Mouse (Mus musculus): ENCODE results near the gene Cox8a. TPM values are rescaled to one million over a fixed set of nuclear protein-coding genes. Genes with fewer than 3 reads are reported as not detected.
A peak's percentile ranks its signal among the peaks of the same experiment; 100 is the strongest.

Gene Cox8a
- polyA plus RNA-seq, 1 experiment from 2014 or later: 817 TPM

GRCm38 (mm10) chr19:7195900-7196728 is 21.3 kb downstream of the Cox8a start:
- ATAC-seq (ENCODE audit: low FRiP score): peak; percentile 26
- Histone ChIP-seq H3K4me2 (replicated peaks) (no peak overlapping the region), H3K27me3 (peaks cover 5% of the 10 kb centered on the region), H3K9me3 (replicated peaks) (no peaks in the 10 kb centered on the region), H3K9ac (peak overlapping the region; percentile 23; the same call in 1 of the 2 replicates), H3K4me3 (no peak overlapping the region), H3K27ac (no peak overlapping the region), H3K36me3 (peaks cover 39% of the 10 kb centered on the region), H3K4me1 (peaks cover 42% of the 10 kb centered on the region)
- WGBS: 18% methylated on average over 33 of the region's 33 CpGs

GRCm38 (mm10) chr19:7192561-7192967 is 24.9 kb downstream of the Cox8a start:
- H3K9me3 ChIP-seq (replicated peaks): no peaks in the 10 kb centered on the region
- ATAC-seq (ENCODE audit: low FRiP score): no peak
- H3K27me3 ChIP-seq: peaks cover 25% of the 10 kb centered on the region
- WGBS: 28% methylated on average over 2 of the region's 2 CpGs
- H3K4me1 ChIP-seq: peaks cover 46% of the 10 kb centered on the region
- no peak overlapping the region for H3K4me3 ChIP-seq
- no peak overlapping the region for H3K9ac ChIP-seq
- peaks cover 5% of the 10 kb centered on the region; the same call in 1 of the 2 replicates for H3K36me3 ChIP-seq
- no peak overlapping the region for H3K27ac ChIP-seq
- no peak overlapping the region for H3K4me2 ChIP-seq (replicated peaks)

- H3K4me1 ChIP-seq: peaks cover 40% of the 10 kb centered on the region
- WGBS: 39% methylated on average over 6 of the region's 6 CpGs
Observed at GRCm38 (mm10) chr19:7191639-7192038, 25.8 kb downstream of the Cox8a start.

GRCm38 (mm10) chr19:7190986-7191385 is 26.4 kb downstream of the Cox8a start:
- Histone ChIP-seq H3K4me1 (peaks cover 42% of the 10 kb centered on the region), H3K9ac (no peak overlapping the region), H3K36me3 (no peaks in the 10 kb centered on the region), H3K9me3 (replicated peaks) (no peaks in the 10 kb centered on the region), H3K27me3 (peaks cover 33% of the 10 kb centered on the region), H3K27ac (no peak overlapping the region), H3K4me2 (replicated peaks) (no peak overlapping the region), H3K4me3 (no peak overlapping the region)
- ATAC-seq (ENCODE audit: low FRiP score): no peak
- WGBS: 36% methylated on average over 5 of the region's 5 CpGs

More at GRCm38 (mm10) chr19:7191639-7192038, 25.8 kb downstream of the Cox8a start:
- no peak overlapping the region for H3K9ac ChIP-seq
- H3K9me3 ChIP-seq (replicated peaks): no peaks in the 10 kb centered on the region
- no peaks in the 10 kb centered on the region for H3K36me3 ChIP-seq
- no peak overlapping the region; the same call in 1 of the 2 replicates for H3K27ac ChIP-seq
- H3K27me3 ChIP-seq: peaks cover 32% of the 10 kb centered on the region
- no peak overlapping the region for H3K4me3 ChIP-seq
- H3K4me2 ChIP-seq (replicated peaks): no peak overlapping the region
- no peak for ATAC-seq (ENCODE audit: low FRiP score)

GRCm38 (mm10) chr19:7189026-7189425 is 28.4 kb downstream of the Cox8a start:
- H3K27me3 ChIP-seq: peaks cover 50% of the 10 kb centered on the region
- no peak for ATAC-seq (ENCODE audit: low FRiP score)
- 72% methylated on average over 4 of the region's 4 CpGs for WGBS
- H3K4me3 ChIP-seq: no peak overlapping the region
- no peaks in the 10 kb centered on the region for H3K9me3 ChIP-seq (replicated peaks)
- no peak overlapping the region for H3K4me2 ChIP-seq (replicated peaks)
- H3K4me1 ChIP-seq: peaks cover 56% of the 10 kb centered on the region
- no peak overlapping the region for H3K9ac ChIP-seq
- H3K36me3 ChIP-seq: no peaks in the 10 kb centered on the region
- no peak overlapping the region for H3K27ac ChIP-seq

- no peak overlapping the region for H3K27ac ChIP-seq
- no peak overlapping the region for H3K4me2 ChIP-seq (replicated peaks)
- H3K4me1 ChIP-seq: peaks cover 61% of the 10 kb centered on the region
- no peak overlapping the region for H3K9ac ChIP-seq
- ATAC-seq (ENCODE audit: low FRiP score): no peak
- H3K9me3 ChIP-seq (replicated peaks): no peaks in the 10 kb centered on the region
- WGBS: 44% methylated on average over 5 of the region's 5 CpGs
- peaks cover 64% of the 10 kb centered on the region for H3K27me3 ChIP-seq
- H3K36me3 ChIP-seq: no peaks in the 10 kb centered on the region
- no peak overlapping the region for H3K4me3 ChIP-seq
Observed at GRCm38 (mm10) chr19:7187157-7187556, 30.3 kb downstream of the Cox8a start.

- peaks cover 65% of the 10 kb centered on the region for H3K27me3 ChIP-seq
- ATAC-seq (ENCODE audit: low FRiP score): peak; percentile 12; the same call in 1 of the 2 replicates
- H3K9ac ChIP-seq: peak overlapping the region; percentile 9; the same call in 1 of the 2 replicates
- 3% methylated on average over 18 of the region's 18 CpGs for WGBS
- H3K4me1 ChIP-seq: peaks cover 57% of the 10 kb centered on the region
- H3K4me3 ChIP-seq: no peak overlapping the region
- no peaks in the 10 kb centered on the region for H3K9me3 ChIP-seq (replicated peaks)
- peak overlapping the region; percentile 26; the same call in 1 of the 2 replicates for H3K4me2 ChIP-seq (replicated peaks)
- no peaks in the 10 kb centered on the region for H3K36me3 ChIP-seq
- H3K27ac ChIP-seq: peak overlapping the region; percentile 52; the same call in 1 of the 2 replicates
Observed at GRCm38 (mm10) chr19:7185715-7186291, 31.6 kb downstream of the Cox8a start.

GRCm38 (mm10) chr19:7185059-7185458 is 32.4 kb downstream of the Cox8a start:
- 22% methylated on average over 4 of the region's 4 CpGs for WGBS
- Histone ChIP-seq H3K27me3 (peaks cover 68% of the 10 kb centered on the region), H3K4me2 (replicated peaks) (0 out of 2 replicates have a peak overlapping the region, but pooled peaks have one; percentile 26), H3K36me3 (no peaks in the 10 kb centered on the region), H3K4me3 (no peak overlapping the region), H3K9ac (no peak overlapping the region; the same call in 1 of the 2 replicates), H3K4me1 (peaks cover 53% of the 10 kb centered on the region), H3K27ac (0 out of 2 replicates have a peak overlapping the region, but pooled peaks have one; percentile 52), H3K9me3 (replicated peaks) (no peaks in the 10 kb centered on the region)
- ATAC-seq (ENCODE audit: low FRiP score): no peak

GRCm38 (mm10) chr19:7183419-7183818 is 34.0 kb downstream of the Cox8a start:
- Histone ChIP-seq H3K4me2 (replicated peaks) (no peak overlapping the region), H3K9me3 (replicated peaks) (no peaks in the 10 kb centered on the region), H3K9ac (no peak overlapping the region), H3K36me3 (no peaks in the 10 kb centered on the region), H3K4me1 (peaks cover 58% of the 10 kb centered on the region), H3K27ac (no peak overlapping the region), H3K27me3 (peaks cover 66% of the 10 kb centered on the region), H3K4me3 (no peak overlapping the region)
- ATAC-seq (ENCODE audit: low FRiP score): no peak
- 39% methylated on average over 11 of the region's 11 CpGs for WGBS

- ATAC-seq (ENCODE audit: low FRiP score): peak; percentile 66
- H3K4me2 ChIP-seq (replicated peaks): peak overlapping the region; percentile 27
- 0 out of 2 replicates have a peak overlapping the region, but pooled peaks have one; percentile 33 for H3K9ac ChIP-seq
- 5% methylated on average over 22 of the region's 23 CpGs for WGBS
- H3K9me3 ChIP-seq (replicated peaks): no peaks in the 10 kb centered on the region
- H3K4me3 ChIP-seq: no peak overlapping the region
- peak overlapping the region; percentile 30; the same call in 1 of the 2 replicates for H3K27ac ChIP-seq
- peaks cover 59% of the 10 kb centered on the region for H3K27me3 ChIP-seq
- H3K36me3 ChIP-seq: no peaks in the 10 kb centered on the region
- H3K4me1 ChIP-seq: peaks cover 61% of the 10 kb centered on the region
Observed at GRCm38 (mm10) chr19:7182273-7182949, 35.0 kb downstream of the Cox8a start.

- no peak overlapping the region for H3K4me2 ChIP-seq (replicated peaks)
- no peak for ATAC-seq (ENCODE audit: low FRiP score)
- H3K27me3 ChIP-seq: peaks cover 56% of the 10 kb centered on the region
- no peaks in the 10 kb centered on the region for H3K9me3 ChIP-seq (replicated peaks)
- H3K4me1 ChIP-seq: peaks cover 58% of the 10 kb centered on the region
- H3K9ac ChIP-seq: no peak overlapping the region
- H3K27ac ChIP-seq: no peak overlapping the region
- no peak overlapping the region for H3K4me3 ChIP-seq
- H3K36me3 ChIP-seq: no peaks in the 10 kb centered on the region
- 58% methylated on average over 7 of the region's 7 CpGs for WGBS
Observed at GRCm38 (mm10) chr19:7181496-7181895, 35.9 kb downstream of the Cox8a start.

Data from hindbrain, embryonic 12.5 days (tissue).